Mouse (Mus musculus) neural tube, embryonic 11.5 days (tissue): ENCODE measurements around the gene Otud3. TPM values are rescaled to one million over a fixed set of nuclear protein-coding genes. Genes with fewer than 3 reads are reported as not detected.

Experiments
- ATAC-seq: fragments of 200-750 bp; cut with Nextera tagmentation; 2 replicates; pipeline ENCODE4 v1.8.0; 2017; ENCODE audit warnings: moderate number of reproducible peaks, mild to moderate bottlenecking, moderate TSS enrichment, moderate library complexity; ENCODE audit not compliant: insufficient read depth, low FRiP score, low TSS enrichment
- DNase-seq: peaks from one replicate; pipeline ENCODE4 v3.0.0-alpha.2; 2015; ENCODE audit warnings: low spot score
- H3K27ac ChIP-seq: fragments of 300-500 bp; sonication (generic); 2 replicates; pipeline ENCODE4 v1.5.1; 2014; ENCODE audit warnings: low read depth, mild to moderate bottlenecking, low read length
- H3K27me3 ChIP-seq: fragments of 300-500 bp; sonication (generic); 2 replicates; pipeline ENCODE4 v1.6.1; 2014; ENCODE audit warnings: mild to moderate bottlenecking, low read length, mixed read lengths; ENCODE audit not compliant: control insufficient read depth, insufficient read depth
- H3K36me3 ChIP-seq: fragments of 300-500 bp; sonication (generic); 2 replicates; pipeline ENCODE4 v1.6.1; 2014; ENCODE audit warnings: mild to moderate bottlenecking, low read length, moderate library complexity, mixed read lengths; ENCODE audit not compliant: control insufficient read depth, insufficient read depth
- H3K4me1 ChIP-seq: fragments of 300-500 bp; sonication (generic); 2 replicates; pipeline ENCODE4 v1.6.1; 2014; ENCODE audit warnings: low read length, mixed read lengths; ENCODE audit not compliant: control insufficient read depth, insufficient read depth
- H3K4me2 ChIP-seq: fragments of 300-500 bp; sonication (generic); 2 replicates; pipeline ENCODE4 v1.6.1; 2014; ENCODE audit warnings: low read depth, mild to moderate bottlenecking, moderate library complexity
- H3K4me3 ChIP-seq: fragments of 300-500 bp; sonication (generic); 2 replicates; pipeline ENCODE4 v1.5.1; 2014; ENCODE audit warnings: low read depth, low read length
- H3K9ac ChIP-seq: fragments of 300-500 bp; sonication (generic); 2 replicates; pipeline ENCODE4 v1.6.1; 2014; ENCODE audit warnings: mild to moderate bottlenecking, low read length
- H3K9me3 ChIP-seq: fragments of 300-500 bp; sonication (generic); 2 replicates; pipeline ENCODE4 v1.6.1; 2016; ENCODE audit warnings: low read length; ENCODE audit not compliant: control insufficient read depth
- WGBS: fragments of 180-500 bp; shearing (Covaris S2); extraction: QIAGEN DNeasy Blood & Tissue Kit; methylation state at CpG from one replicate; pipeline ENCODE4 v1.1.7; 2014; 5-methylcytosine and 5-hydroxymethylcytosine counted together
- polyA plus RNA-seq: library from polyadenylated mRNA; unstranded; fragments of >200 nt; fragmentation: Nextera tagmentation; extraction: Ambion mirVana; gene quantifications from 2 replicates; pipeline ENCODE4 v1.2.1, GENCODE M21; 2014

Gene Otud3
- polyA plus RNA-seq, 1 experiment from 2014 or later: 2.8 TPM

- Histone ChIP-seq H3K4me3 (no peak overlapping the region), H3K4me1 (no peaks in the 10 kb centered on the region), H3K27ac (no peak overlapping the region), H3K9ac (no peak overlapping the region), H3K4me2 (no peak overlapping the region), H3K27me3 (no peaks in the 10 kb centered on the region), H3K9me3 (no peaks in the 10 kb centered on the region), H3K36me3 (no peaks in the 10 kb centered on the region)
- ATAC-seq (no peak), DNase-seq (no peak)
- 77% methylated on average over 4 of the region's 4 CpGs for WGBS
Observed at GRCm38 (mm10) chr4:138939481-138939880, 25.7 kb upstream of the Otud3 start.

- Histone ChIP-seq H3K36me3 (no peaks in the 10 kb centered on the region), H3K9ac (no peak overlapping the region), H3K4me3 (no peak overlapping the region), H3K27ac (no peak overlapping the region), H3K9me3 (no peaks in the 10 kb centered on the region), H3K4me1 (no peaks in the 10 kb centered on the region), H3K4me2 (no peak overlapping the region), H3K27me3 (no peaks in the 10 kb centered on the region)
- ATAC-seq (no peak), DNase-seq (no peak)
- 88% methylated on average over 10 of the region's 10 CpGs for WGBS
Observed at GRCm38 (mm10) chr4:138938495-138939269, 24.9 kb upstream of the Otud3 start.

GRCm38 (mm10) chr4:138934456-138935145 lies 20.9 kb upstream of the Otud3 start:
- H3K36me3 ChIP-seq: no peaks in the 10 kb centered on the region
- H3K9ac ChIP-seq: no peak overlapping the region
- no peaks in the 10 kb centered on the region for H3K4me1 ChIP-seq
- no peak for DNase-seq
- no peaks in the 10 kb centered on the region for H3K27me3 ChIP-seq
- no peak overlapping the region for H3K27ac ChIP-seq
- WGBS: 88% methylated on average over 11 of the region's 11 CpGs
- no peak for ATAC-seq
- no peak overlapping the region for H3K4me2 ChIP-seq
- H3K4me3 ChIP-seq: no peak overlapping the region
- no peaks in the 10 kb centered on the region for H3K9me3 ChIP-seq

- H3K9ac ChIP-seq: no peak overlapping the region
- no peaks in the 10 kb centered on the region for H3K36me3 ChIP-seq
- no peak overlapping the region for H3K27ac ChIP-seq
- DNase-seq: no peak
- H3K4me1 ChIP-seq: no peaks in the 10 kb centered on the region
- H3K4me2 ChIP-seq: no peak overlapping the region
- H3K4me3 ChIP-seq: no peak overlapping the region
- ATAC-seq: no peak
- no peaks in the 10 kb centered on the region for H3K9me3 ChIP-seq
- WGBS: 78% methylated on average over 3 of the region's 3 CpGs
- H3K27me3 ChIP-seq: no peaks in the 10 kb centered on the region
Observed at GRCm38 (mm10) chr4:138933862-138934261, 20.1 kb upstream of the Otud3 start.

GRCm38 (mm10) chr4:138925561-138925960 lies 11.8 kb upstream of the Otud3 start:
- no peaks in the 10 kb centered on the region for H3K27me3 ChIP-seq
- H3K27ac ChIP-seq: no peak overlapping the region
- no peak overlapping the region for H3K4me3 ChIP-seq
- no peaks in the 10 kb centered on the region for H3K36me3 ChIP-seq
- WGBS: 79% methylated on average over 2 of the region's 2 CpGs
- DNase-seq (no peak), ATAC-seq (no peak)
- H3K9ac ChIP-seq: no peak overlapping the region
- H3K4me1 ChIP-seq: no peaks in the 10 kb centered on the region
- H3K4me2 ChIP-seq: no peak overlapping the region
- no peaks in the 10 kb centered on the region for H3K9me3 ChIP-seq

- Histone ChIP-seq H3K4me1 (no peaks in the 10 kb centered on the region), H3K9ac (no peak overlapping the region), H3K9me3 (no peaks in the 10 kb centered on the region), H3K27me3 (no peaks in the 10 kb centered on the region), H3K27ac (no peak overlapping the region), H3K4me2 (peak overlapping the region; percentile 31), H3K4me3 (no peak overlapping the region), H3K36me3 (no peaks in the 10 kb centered on the region)
- DNase-seq (peak; percentile 94), ATAC-seq (no peak)
- WGBS: under 1% methylated on average over 11 of the region's 11 CpGs
Observed at GRCm38 (mm10) chr4:138922131-138922459, 8.3 kb upstream of the Otud3 start.

GRCm38 (mm10) chr4:138921254-138922130 lies 7.7 kb upstream of the Otud3 start:
- DNase-seq (no peak), ATAC-seq (no peak)
- Histone ChIP-seq H3K4me1 (no peaks in the 10 kb centered on the region), H3K9me3 (no peaks in the 10 kb centered on the region), H3K27me3 (no peaks in the 10 kb centered on the region), H3K36me3 (no peaks in the 10 kb centered on the region), H3K4me2 (peak overlapping the region; percentile 31), H3K4me3 (no peak overlapping the region), H3K27ac (no peak overlapping the region), H3K9ac (no peak overlapping the region)
- 40% methylated on average over 20 of the region's 20 CpGs for WGBS

GRCm38 (mm10) chr4:138917282-138917681 lies 3.5 kb upstream of the Otud3 start:
- 84% methylated on average over 9 of the region's 9 CpGs for WGBS
- peaks cover 4% of the 10 kb centered on the region; the same call in 1 of the 2 replicates for H3K4me1 ChIP-seq
- no peaks in the 10 kb centered on the region for H3K36me3 ChIP-seq
- DNase-seq (no peak), ATAC-seq (no peak)
- no peak overlapping the region for H3K4me3 ChIP-seq
- no peaks in the 10 kb centered on the region for H3K27me3 ChIP-seq
- no peak overlapping the region for H3K4me2 ChIP-seq
- no peaks in the 10 kb centered on the region for H3K9me3 ChIP-seq
- H3K9ac ChIP-seq: no peak overlapping the region
- H3K27ac ChIP-seq: no peak overlapping the region
